Mouse (Mus musculus) lung, postnatal 25 days (tissue): Measurements from ENCODE around the gene Amz2.

Experiments used
- DNase-seq: peaks from one replicate; pipeline ENCODE4 v3.0.0; 2022; ENCODE audit warnings: low spot score

Gene Amz2

GRCm38 (mm10) chr11:109421205-109421604 is 4.5 kb upstream of the Amz2 start:
- no peak for DNase-seq

GRCm38 (mm10) chr11:109422263-109422662 is 3.5 kb upstream of the Amz2 start:
- no peak for DNase-seq

- no peak for DNase-seq
Measured at GRCm38 (mm10) chr11:109423294-109423693, 2.5 kb upstream of the Amz2 start.

- no peak for DNase-seq
Measured at GRCm38 (mm10) chr11:109426272-109426586, 483 bp downstream of the Amz2 start.

GRCm38 (mm10) chr11:109427353-109427752 is 1.6 kb downstream of the Amz2 start:
- DNase-seq: no peak

- DNase-seq: no peak
Measured at GRCm38 (mm10) chr11:109434233-109434798, 8.6 kb downstream of the Amz2 start.

- DNase-seq: no peak
Measured at GRCm38 (mm10) chr11:109436889-109437288, 11.1 kb downstream of the Amz2 start.

GRCm38 (mm10) chr11:109439209-109439608 is 13.5 kb downstream of the Amz2 start:
- no peak for DNase-seq

- DNase-seq: peak; percentile 77
Measured at GRCm38 (mm10) chr11:109439829-109440340, 14.1 kb downstream of the Amz2 start.

GRCm38 (mm10) chr11:109440641-109441040 is 14.9 kb downstream of the Amz2 start:
- DNase-seq: no peak

GRCm38 (mm10) chr11:109441119-109441518 is 15.4 kb downstream of the Amz2 start:
- DNase-seq: peak; percentile 36

- no peak for DNase-seq
Measured at GRCm38 (mm10) chr11:109442166-109442730, 16.5 kb downstream of the Amz2 start.

GRCm38 (mm10) chr11:109443468-109444263 is 17.9 kb downstream of the Amz2 start:
- DNase-seq: no peak

GRCm38 (mm10) chr11:109444600-109444999 is 18.9 kb downstream of the Amz2 start:
- no peak for DNase-seq

GRCm38 (mm10) chr11:109445438-109446035 is 19.8 kb downstream of the Amz2 start:
- DNase-seq: peak; percentile 73

- no peak for DNase-seq
Measured at GRCm38 (mm10) chr11:109451169-109451568, 25.4 kb downstream of the Amz2 start.

GRCm38 (mm10) chr11:109456261-109456660 is 30.5 kb downstream of the Amz2 start:
- DNase-seq: no peak

GRCm38 (mm10) chr11:109458165-109458564 is 32.4 kb downstream of the Amz2 start:
- DNase-seq: no peak

- peak; percentile 43 for DNase-seq
Measured at GRCm38 (mm10) chr11:109460586-109460985, 34.8 kb downstream of the Amz2 start.

GRCm38 (mm10) chr11:109465068-109465467 is 39.3 kb downstream of the Amz2 start:
- DNase-seq: no peak

GRCm38 (mm10) chr11:109466987-109467386 is 41.2 kb downstream of the Amz2 start:
- DNase-seq: no peak

GRCm38 (mm10) chr11:109468133-109468532 is 42.4 kb downstream of the Amz2 start:
- DNase-seq: no peak

GRCm38 (mm10) chr11:109470170-109470569 is 44.4 kb downstream of the Amz2 start:
- DNase-seq: no peak
